34 mouse cellular contexts compared by ENCODE assay signal in genomic region chr9:106130250-106130649, GRCm38 (mm10). TPM values are rescaled to one million over a fixed set of nuclear protein-coding genes. Genes with fewer than 3 reads are reported as not detected.
"Had no signal": no experiment of that assay in that cellular context is flagged by ENCODE, and none has a peak within 500 bp of the region (broad histone marks: within the 10 kb centered on the region; RNA-seq: fewer than 3 reads in every experiment).

No protein-coding gene starts in this region.

- H3K36me3 ChIP-seq: limb, embryonic 10.5 days; limb, embryonic 12.5 days; limb, embryonic 13.5 days; limb, embryonic 15.5 days; liver, embryonic 13.5 days; liver, embryonic 15.5 days; lung, embryonic 15.5 days; midbrain, embryonic 12.5 days; midbrain, embryonic 15.5 days; neural tube, embryonic 12.5 days; neural tube, embryonic 13.5 days had no signal

- H3K27me3 ChIP-seq: limb, embryonic 12.5 days; limb, embryonic 13.5 days; limb, embryonic 15.5 days; liver, embryonic 13.5 days; liver, embryonic 15.5 days; lung, embryonic 15.5 days; midbrain, embryonic 12.5 days; midbrain, embryonic 15.5 days; neural tube, embryonic 12.5 days; neural tube, embryonic 13.5 days had no signal

- H3K27ac ChIP-seq: left cerebral cortex, adult 2 months; limb, embryonic 10.5 days; limb, embryonic 12.5 days; limb, embryonic 13.5 days; limb, embryonic 15.5 days; liver, embryonic 13.5 days; liver, embryonic 14.5 days; liver, embryonic 15.5 days; lung, embryonic 15.5 days; macrophage; midbrain, embryonic 12.5 days; midbrain, embryonic 15.5 days; neural tube, embryonic 12.5 days; neural tube, embryonic 13.5 days had no signal

- H3K4me2 ChIP-seq: limb, embryonic 12.5 days; limb, embryonic 13.5 days; limb, embryonic 15.5 days; liver, embryonic 13.5 days; liver, embryonic 15.5 days; lung, embryonic 14.5 days; lung, embryonic 15.5 days; midbrain, embryonic 11.5 days; midbrain, embryonic 12.5 days; midbrain, embryonic 15.5 days; neural tube, embryonic 12.5 days; neural tube, embryonic 13.5 days had no signal

- H3K9me3 ChIP-seq: limb, embryonic 10.5 days; limb, embryonic 12.5 days; limb, embryonic 13.5 days; limb, embryonic 15.5 days; liver, embryonic 13.5 days; liver, embryonic 15.5 days; lung, embryonic 15.5 days; midbrain, embryonic 12.5 days; midbrain, embryonic 15.5 days; neural tube, embryonic 13.5 days had no signal

- H3K4me1 ChIP-seq: limb, embryonic 15.5 days; liver, embryonic 13.5 days; liver, embryonic 15.5 days; lung, embryonic 15.5 days; megakaryocyte, embryonic 14.5 days had no signal

- H3K4me3 ChIP-seq: left cerebral cortex, adult 2 months; limb, embryonic 10.5 days; limb, embryonic 12.5 days; limb, embryonic 13.5 days; limb, embryonic 15.5 days; liver, embryonic 13.5 days; liver, embryonic 15.5 days; lung, embryonic 15.5 days; megakaryocyte, embryonic 14.5 days; midbrain, embryonic 12.5 days; midbrain, embryonic 15.5 days; myocyte; neural tube, embryonic 12.5 days; neural tube, embryonic 13.5 days had no signal

- ATAC-seq: lung, postnatal 0 days; midbrain, embryonic 15.5 days; midbrain, embryonic 16.5 days had no signal

- H3K9ac ChIP-seq: limb, embryonic 12.5 days; limb, embryonic 13.5 days; limb, embryonic 15.5 days; liver, embryonic 13.5 days; liver, embryonic 14.5 days; liver, embryonic 15.5 days; lung, embryonic 14.5 days; lung, embryonic 15.5 days; midbrain, embryonic 12.5 days; midbrain, embryonic 15.5 days; neural tube, embryonic 12.5 days; neural tube, embryonic 13.5 days had no signal

- DNase-seq: left cerebral cortex, postnatal 4 days; liver; liver, embryonic 13.5 days; lung, adult 18-20 months; lung, adult 2 months; lung, embryonic 14.5 days; lung, postnatal 10 days; lung, postnatal 14 days; lung, postnatal 36 days; lung, postnatal 4 days; midbrain, embryonic 14.5 days had no signal

RNA-seq across cellular contexts. Expression of gene Col6a4, which starts 33.7 kb away (rescaled TPM):
- total RNA-seq: megakaryocyte progenitor cell, adult 5-6 weeks; megakaryocyte, adult 5-6 weeks; megakaryocyte-erythroid progenitor cell, adult 5-6 weeks; monocyte, adult 5-6 weeks had no signal
- polyA plus RNA-seq: limb, embryonic 11.5 days; liver, embryonic 13.5 days; liver, embryonic 15.5 days; macrophage had no signal
